Mouse (Mus musculus): ENCODE measurements around the gene Eif4ebp2. TPM values are rescaled to one million over a fixed set of nuclear protein-coding genes. Genes with fewer than 3 reads are reported as not detected.
A peak's percentile ranks its signal among the peaks of the same experiment; 100 is the strongest.

The Eif4ebp2 gene
- polyA plus RNA-seq, 1 experiment: 44.4 TPM

- TF ChIP-seq USF1 (IDR thresholded peaks at IDR 0.05; ENCODE audit: low read depth): no peak
- TF ChIP-seq REST (IDR thresholded peaks at IDR 0.05; ENCODE audit: insufficient read depth, insufficient read length): no peak
- peaks cover 25% of the 10 kb centered on the region for H3K27me3 ChIP-seq (ENCODE audit: control insufficient read depth, insufficient read depth, insufficient read length)
- no peak overlapping the region for H3K4me2 ChIP-seq (ENCODE audit: low read depth)
- H3ac ChIP-seq (ENCODE audit: control insufficient read depth, insufficient read length): no peak overlapping the region
- no peak overlapping the region for H3K4me3 ChIP-seq
- H3K36me3 ChIP-seq (ENCODE audit: control insufficient read depth, insufficient read depth): no peaks in the 10 kb centered on the region
- no peaks in the 10 kb centered on the region for H3K79me2 ChIP-seq (ENCODE audit: control insufficient read depth, insufficient read depth)
Measured at GRCm38 (mm10) chr10:61415240-61415639, 37.2 kb downstream of the Eif4ebp2 start.

GRCm38 (mm10) chr10:61412910-61413625 lies 39.4 kb downstream of the Eif4ebp2 start:
- Histone ChIP-seq H3K4me2 (ENCODE audit: low read depth) (peak overlapping the region; percentile 24), H3K4me3 (no peak overlapping the region), H3K36me3 (ENCODE audit: control insufficient read depth, insufficient read depth) (no peaks in the 10 kb centered on the region), H3K27me3 (ENCODE audit: control insufficient read depth, insufficient read depth, insufficient read length) (peaks cover 5% of the 10 kb centered on the region), H3K79me2 (ENCODE audit: control insufficient read depth, insufficient read depth) (no peaks in the 10 kb centered on the region), H3ac (ENCODE audit: control insufficient read depth, insufficient read length) (no peak overlapping the region)
- TF ChIP-seq MYOD1 (IDR thresholded peaks at IDR 0.05; ENCODE audit: control insufficient read depth in 1 of 3, insufficient read length in 2 of 3, low read depth in 2 of 3) (peak in 1 of 3 experiments; percentile 31), MAX (IDR thresholded peaks at IDR 0.05; ENCODE audit: low read depth) (no peak), POLR2AphosphoS2 (IDR thresholded peaks at IDR 0.05; ENCODE audit: insufficient read length, low read depth) (no peak), MYOG (IDR thresholded peaks at IDR 0.05; ENCODE audit: control insufficient read depth in 1 of 3, insufficient read depth in 1 of 3, insufficient read length in 2 of 3, low read depth in 2 of 3) (peak in 1 of 3 experiments; percentile 60)

- peaks cover 7% of the 10 kb centered on the region for H3K27me3 ChIP-seq (ENCODE audit: control insufficient read depth, insufficient read depth, insufficient read length)
- no peak for TF ChIP-seq MYOG (IDR thresholded peaks at IDR 0.05; ENCODE audit: control insufficient read depth in 1 of 3, insufficient read depth in 1 of 3, insufficient read length in 2 of 3, low read depth in 2 of 3)
- TF ChIP-seq MYOD1 (IDR thresholded peaks at IDR 0.05; ENCODE audit: control insufficient read depth in 1 of 3, insufficient read length in 2 of 3, low read depth in 2 of 3): no peak
- no peak for TF ChIP-seq POLR2A (IDR thresholded peaks at IDR 0.05; ENCODE audit: insufficient read length, low read depth)
- no peak for TF ChIP-seq REST (IDR thresholded peaks at IDR 0.05; ENCODE audit: insufficient read depth, insufficient read length)
- no peak for TF ChIP-seq TCF12 (IDR thresholded peaks at IDR 0.05; ENCODE audit: insufficient read depth, poor library complexity, severe bottlenecking)
- no peak for TF ChIP-seq TCF3 (IDR thresholded peaks at IDR 0.05; ENCODE audit: insufficient read length, low read depth)
- TF ChIP-seq POLR2AphosphoS2 (IDR thresholded peaks at IDR 0.05; ENCODE audit: insufficient read length, low read depth): no peak
- TF ChIP-seq CEBPB (IDR thresholded peaks at IDR 0.05; ENCODE audit: insufficient read depth, poor library complexity, severe bottlenecking): no peak
- no peak for TF ChIP-seq E2F4 (IDR thresholded peaks at IDR 0.05; ENCODE audit: insufficient read depth)
- TF ChIP-seq USF1 (IDR thresholded peaks at IDR 0.05; ENCODE audit: low read depth): no peak
- no peak for TF ChIP-seq SRF (IDR thresholded peaks at IDR 0.05; ENCODE audit: control insufficient read depth, insufficient read length, low read depth)
- TF ChIP-seq MAX (IDR thresholded peaks at IDR 0.05; ENCODE audit: low read depth): no peak
- no peak overlapping the region for H3K4me3 ChIP-seq
- no peaks in the 10 kb centered on the region for H3K36me3 ChIP-seq (ENCODE audit: control insufficient read depth, insufficient read depth)
- H3K4me2 ChIP-seq (ENCODE audit: low read depth): no peak overlapping the region
- H3ac ChIP-seq (ENCODE audit: control insufficient read depth, insufficient read length): no peak overlapping the region
- no peaks in the 10 kb centered on the region for H3K79me2 ChIP-seq (ENCODE audit: control insufficient read depth, insufficient read depth)
Measured at GRCm38 (mm10) chr10:61410193-61410592, 42.3 kb downstream of the Eif4ebp2 start.

DNA sequence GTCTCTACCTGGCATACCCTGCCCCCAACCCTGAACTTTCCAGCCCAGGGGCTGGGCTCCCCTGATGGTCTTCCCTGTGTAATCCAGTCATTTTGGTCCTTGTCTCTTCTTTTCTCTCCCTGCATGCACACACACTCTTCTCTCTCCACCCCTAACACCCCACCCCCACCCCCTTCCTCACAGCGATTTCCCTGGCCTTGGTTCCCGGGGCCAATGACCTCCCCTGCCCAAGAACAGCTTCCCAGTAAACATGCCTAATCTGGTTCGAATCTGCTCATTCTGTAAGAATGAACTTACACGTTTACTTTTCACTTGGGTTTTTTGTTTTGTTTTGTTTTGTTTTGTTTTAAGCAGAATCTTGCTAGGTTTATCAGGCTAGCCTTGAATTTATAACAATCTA lies 42.7 kb downstream of the Eif4ebp2 start:
- no peak overlapping the region for H3K4me3 ChIP-seq
- H3ac ChIP-seq (ENCODE audit: control insufficient read depth, insufficient read length): no peak overlapping the region
- H3K4me2 ChIP-seq (ENCODE audit: low read depth): no peak overlapping the region
- H3K79me2 ChIP-seq (ENCODE audit: control insufficient read depth, insufficient read depth): no peaks in the 10 kb centered on the region
- H3K36me3 ChIP-seq (ENCODE audit: control insufficient read depth, insufficient read depth): no peaks in the 10 kb centered on the region
- no peak for TF ChIP-seq MAX (IDR thresholded peaks at IDR 0.05; ENCODE audit: low read depth)
- TF ChIP-seq POLR2A (IDR thresholded peaks at IDR 0.05; ENCODE audit: insufficient read length, low read depth): no peak
- TF ChIP-seq TCF12 (IDR thresholded peaks at IDR 0.05; ENCODE audit: insufficient read depth, poor library complexity, severe bottlenecking): no peak
- TF ChIP-seq TCF3 (IDR thresholded peaks at IDR 0.05; ENCODE audit: insufficient read length, low read depth): no peak
- TF ChIP-seq USF1 (IDR thresholded peaks at IDR 0.05; ENCODE audit: low read depth): no peak
- peaks cover 7% of the 10 kb centered on the region for H3K27me3 ChIP-seq (ENCODE audit: control insufficient read depth, insufficient read depth, insufficient read length)

GRCm38 (mm10) chr10:61405958-61406357 lies 46.5 kb downstream of the Eif4ebp2 start:
- H3K36me3 ChIP-seq (ENCODE audit: control insufficient read depth, insufficient read depth): no peaks in the 10 kb centered on the region
- H3K4me2 ChIP-seq (ENCODE audit: low read depth): no peak overlapping the region
- H3K79me2 ChIP-seq (ENCODE audit: control insufficient read depth, insufficient read depth): no peaks in the 10 kb centered on the region
- no peak overlapping the region for H3K4me3 ChIP-seq
- peaks cover 7% of the 10 kb centered on the region for H3K27me3 ChIP-seq (ENCODE audit: control insufficient read depth, insufficient read depth, insufficient read length)
- H3ac ChIP-seq (ENCODE audit: control insufficient read depth, insufficient read length): no peak overlapping the region
- TF ChIP-seq REST (IDR thresholded peaks at IDR 0.05; ENCODE audit: insufficient read depth, insufficient read length): no peak
- no peak for TF ChIP-seq MYOD1 (IDR thresholded peaks at IDR 0.05; ENCODE audit: control insufficient read depth in 1 of 3, insufficient read length in 2 of 3, low read depth in 2 of 3)
- no peak for TF ChIP-seq USF1 (IDR thresholded peaks at IDR 0.05; ENCODE audit: low read depth)
- no peak for TF ChIP-seq MYOG (IDR thresholded peaks at IDR 0.05; ENCODE audit: control insufficient read depth in 1 of 3, insufficient read depth in 1 of 3, insufficient read length in 2 of 3, low read depth in 2 of 3)
- no peak for TF ChIP-seq MAX (IDR thresholded peaks at IDR 0.05; ENCODE audit: low read depth)
- no peak for TF ChIP-seq TCF3 (IDR thresholded peaks at IDR 0.05; ENCODE audit: insufficient read length, low read depth)
- TF ChIP-seq CEBPB (IDR thresholded peaks at IDR 0.05; ENCODE audit: insufficient read depth, poor library complexity, severe bottlenecking): no peak
- TF ChIP-seq POLR2AphosphoS2 (IDR thresholded peaks at IDR 0.05; ENCODE audit: insufficient read length, low read depth): no peak
- no peak for TF ChIP-seq POLR2A (IDR thresholded peaks at IDR 0.05; ENCODE audit: insufficient read length, low read depth)
- TF ChIP-seq E2F4 (IDR thresholded peaks at IDR 0.05; ENCODE audit: insufficient read depth): no peak
- no peak for TF ChIP-seq TCF12 (IDR thresholded peaks at IDR 0.05; ENCODE audit: insufficient read depth, poor library complexity, severe bottlenecking)
- no peak for TF ChIP-seq SRF (IDR thresholded peaks at IDR 0.05; ENCODE audit: control insufficient read depth, insufficient read length, low read depth)
